Mouse (Mus musculus) heart, embryonic 14.5 days (tissue): ENCODE measurements at regions not wholly inside any gene's neighbourhood (a gene's known extent, or its start where the extent isn't known, plus 50 kb on each side); places are given as distances from the start of the nearest gene placed in this dataset. TPM values are rescaled to one million over a fixed set of nuclear protein-coding genes. Genes with fewer than 3 reads are reported as not detected.

Source experiments
- ATAC-seq: fragments of 200-750 bp; cut with Nextera tagmentation; 2 replicates; pipeline ENCODE4 v1.8.0; 2017; ENCODE audit warnings: low read depth, moderate TSS enrichment; ENCODE audit not compliant: insufficient number of reproducible peaks, insufficient read depth, low FRiP score
- H3K27ac ChIP-seq, 2 experiments: fragments of 200-500 bp in 1 of 2; fragments of 300-500 bp in 1 of 2; sonication (generic) in 1 of 2; replicated peaks in 1 of 2; 2 replicates each; pipeline ENCODE4 v1.5.1; 2012 to 2014; ENCODE audit warnings: low read depth in 2 of 2, low read length in 2 of 2, control low read depth in 1 of 2, mild to moderate bottlenecking in 1 of 2, mixed read lengths in 1 of 2; ENCODE audit not compliant: control insufficient read depth in 1 of 2, insufficient read depth in 1 of 2
- H3K27me3 ChIP-seq: fragments of 300-500 bp; sonication (generic); 2 replicates; pipeline ENCODE4 v1.6.1; 2014; ENCODE audit warnings: mild to moderate bottlenecking, low read length, control low read depth; ENCODE audit not compliant: control insufficient read depth, insufficient read depth
- H3K36me3 ChIP-seq: fragments of 300-500 bp; sonication (generic); 2 replicates; pipeline ENCODE4 v1.6.1; 2014; ENCODE audit warnings: mild to moderate bottlenecking, control low read depth, low read length, mixed read lengths; ENCODE audit not compliant: control insufficient read depth, insufficient read depth
- H3K4me1 ChIP-seq, 2 experiments: fragments of 200-500 bp in 1 of 2; fragments of 300-500 bp in 1 of 2; sonication (generic) in 1 of 2; 2 replicates each; pipeline ENCODE4 v1.6.1; 2012 to 2014; ENCODE audit warnings: low read length in 2 of 2, control low read depth in 1 of 2, mixed read lengths in 1 of 2; ENCODE audit not compliant: control insufficient read depth in 2 of 2, insufficient read depth in 2 of 2
- H3K4me2 ChIP-seq: fragments of 300-500 bp; sonication (generic); 2 replicates; pipeline ENCODE4 v1.6.1; 2014; ENCODE audit warnings: mild to moderate bottlenecking, low read length
- H3K4me3 ChIP-seq, 2 experiments: fragments of 200-500 bp in 1 of 2; fragments of 300-500 bp in 1 of 2; sonication (generic) in 1 of 2; 2 replicates each; pipeline ENCODE4 v1.5.1; 2012 to 2014; ENCODE audit warnings: low read length in 2 of 2, mild to moderate bottlenecking in 2 of 2, control low read depth in 1 of 2, low read depth in 1 of 2, moderate library complexity in 1 of 2; ENCODE audit not compliant: control insufficient read depth in 1 of 2, insufficient read depth in 1 of 2
- H3K9ac ChIP-seq: fragments of 300-500 bp; sonication (generic); 2 replicates; pipeline ENCODE4 v1.6.1; 2014; ENCODE audit warnings: mild to moderate bottlenecking, low read length
- H3K9me3 ChIP-seq: fragments of 300-500 bp; sonication (generic); 2 replicates; pipeline ENCODE4 v1.6.1; 2016; ENCODE audit warnings: low read length, control low read depth; ENCODE audit not compliant: control insufficient read depth
- WGBS: fragments of 180-500 bp; shearing (Covaris S2); extraction: QIAGEN DNeasy Blood & Tissue Kit; methylation state at CpG from one replicate; pipeline ENCODE4 v1.1.7; 2014; 5-methylcytosine and 5-hydroxymethylcytosine counted together
- microRNA-seq: library from miRNA; unstranded; fragments of <30 nt; microRNA quantifications from one replicate; pipeline ENCODE4, GENCODE M21; 2016

GRCm38 (mm10) chr3:3032793-3033192 lies 2717.8 kb upstream of the Gm8797 start:
- no peaks in the 10 kb centered on the region for H3K4me1 ChIP-seq
- no peak overlapping the region for H3K4me3 ChIP-seq
- H3K9ac ChIP-seq, result no peak overlapping the region
- H3K27ac ChIP-seq, result no peak overlapping the region
- no peak for ATAC-seq
- H3K9me3 ChIP-seq, result peaks cover 55% of the 10 kb centered on the region
- no peak overlapping the region for H3K4me2 ChIP-seq
- no peaks in the 10 kb centered on the region for H3K36me3 ChIP-seq
- H3K27me3 ChIP-seq, result no peaks in the 10 kb centered on the region
- 73% methylated on average over 2 of the region's 2 CpGs for WGBS

Small RNA genes lying in the stretch of these regions (microRNA-seq; reads per million reads assigned to microRNA genes)
- gene Gm27460, result not detected
- not detected for gene Gm28002
